Mouse (Mus musculus): ENCODE measurements at regions not wholly inside any gene's neighbourhood (a gene's known extent, or its start where the extent isn't known, plus 50 kb on each side); places are given as distances from the start of the nearest gene placed in this dataset.

DNA sequence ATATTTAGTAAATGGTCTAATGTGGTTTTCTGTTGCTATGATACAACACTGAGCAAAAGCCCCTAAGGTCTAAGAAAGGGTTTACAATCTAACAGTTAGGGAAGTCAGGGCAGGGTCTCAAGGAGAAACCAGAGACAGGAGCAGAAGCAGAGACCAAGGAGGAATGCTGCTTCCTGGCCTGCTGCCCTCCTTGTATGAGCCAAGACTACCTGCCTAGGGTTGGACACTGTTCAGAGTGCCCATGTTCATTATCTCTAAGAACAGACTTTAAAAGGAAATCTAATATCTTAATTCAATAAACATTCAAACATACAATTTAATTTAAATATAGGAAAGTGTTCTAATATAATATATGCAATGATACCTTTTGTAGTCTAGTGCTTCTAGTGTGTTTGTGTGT is 63.0 kb upstream of the Tmem106b start:
- Histone ChIP-seq H3K4me3 (ENCODE audit: insufficient read depth, poor library complexity, severe bottlenecking) (no peak overlapping the region), H3ac (ENCODE audit: control insufficient read depth, insufficient read length, low read depth) (no peak overlapping the region), H3K36me3 (ENCODE audit: control insufficient read depth, insufficient read depth) (no peaks in the 10 kb centered on the region), H3K79me3 (ENCODE audit: low read depth) (no peaks in the 10 kb centered on the region), H3K79me2 (ENCODE audit: control insufficient read depth, insufficient read depth) (no peaks in the 10 kb centered on the region), H3K27me3 (ENCODE audit: control insufficient read depth, insufficient read depth, insufficient read length) (no peaks in the 10 kb centered on the region)
- TF ChIP-seq MYOD1 (IDR thresholded peaks at IDR 0.05; ENCODE audit: control insufficient read depth, insufficient read length, low read depth) (no peak), CEBPB (IDR thresholded peaks at IDR 0.05; ENCODE audit: low read depth) (no peak), MAX (IDR thresholded peaks at IDR 0.05) (no peak), USF1 (IDR thresholded peaks at IDR 0.05; ENCODE audit: low read depth) (no peak), FOSL1 (IDR thresholded peaks at IDR 0.05; ENCODE audit: insufficient read depth, low read length, poor library complexity, severe bottlenecking) (no peak), CTCF (IDR thresholded peaks at IDR 0.05; ENCODE audit: control insufficient read depth, insufficient read depth, insufficient read length) (no peak), MYOG (IDR thresholded peaks at IDR 0.05; ENCODE audit: control insufficient read depth, extremely low read depth, insufficient read length) (no peak)

DNA sequence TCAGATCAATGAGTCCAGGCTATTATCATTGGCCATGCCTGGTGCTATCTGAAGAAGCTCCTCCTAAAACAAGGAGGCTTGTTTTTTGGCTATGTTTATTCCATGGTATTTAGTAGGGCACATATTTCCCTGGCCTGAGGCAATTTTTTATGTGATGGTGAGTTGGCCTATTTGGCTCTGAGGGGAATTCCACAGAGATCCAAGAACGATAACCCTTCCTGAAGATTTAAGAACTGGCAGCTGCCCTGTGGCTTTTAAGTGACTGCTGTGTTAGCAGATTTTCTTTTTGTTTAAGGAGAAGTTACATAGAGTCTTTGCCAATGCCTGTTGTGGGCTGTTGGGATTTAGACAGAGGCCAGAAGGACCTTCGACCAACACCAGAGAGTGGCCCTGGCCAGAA is 74.9 kb upstream of the Tmem106b start:
- TF ChIP-seq MYOD1 (IDR thresholded peaks at IDR 0.05; ENCODE audit: control insufficient read depth, insufficient read length, low read depth) (no peak), FOSL1 (IDR thresholded peaks at IDR 0.05; ENCODE audit: insufficient read depth, low read length, poor library complexity, severe bottlenecking) (no peak), CTCF (IDR thresholded peaks at IDR 0.05; ENCODE audit: control insufficient read depth, insufficient read depth, insufficient read length) (no peak), CEBPB (IDR thresholded peaks at IDR 0.05; ENCODE audit: low read depth) (no peak)
- Histone ChIP-seq H3K4me3 (ENCODE audit: insufficient read depth, poor library complexity, severe bottlenecking) (no peak overlapping the region), H3ac (ENCODE audit: control insufficient read depth, insufficient read length, low read depth) (no peak overlapping the region), H3K79me3 (ENCODE audit: low read depth) (no peaks in the 10 kb centered on the region), H3K27me3 (ENCODE audit: control insufficient read depth, insufficient read depth, insufficient read length) (no peaks in the 10 kb centered on the region), H3K79me2 (ENCODE audit: control insufficient read depth, insufficient read depth) (no peaks in the 10 kb centered on the region), H3K36me3 (ENCODE audit: control insufficient read depth, insufficient read depth) (no peaks in the 10 kb centered on the region)

DNA sequence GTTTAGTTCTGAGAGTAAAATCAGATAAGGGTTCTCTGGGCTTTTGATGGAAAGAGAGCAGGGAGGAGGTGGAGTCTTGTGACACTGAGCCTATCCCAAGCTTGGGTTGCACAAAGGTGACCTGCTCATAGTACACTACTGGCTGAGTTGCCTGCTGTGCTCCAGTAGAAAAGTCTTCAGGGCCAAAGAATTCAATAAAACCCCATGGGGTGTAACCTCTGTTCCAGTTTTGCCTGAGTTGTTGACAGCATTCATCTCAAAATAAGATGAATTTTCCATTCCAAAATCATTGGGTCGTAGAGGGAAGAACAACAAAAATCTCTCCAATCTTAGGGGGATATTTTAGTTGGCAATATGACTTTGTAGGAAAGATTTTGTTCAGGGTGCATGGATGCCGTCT is 75.8 kb upstream of the Tmem106b start:
- Histone ChIP-seq H3ac (ENCODE audit: control insufficient read depth, insufficient read length, low read depth) (no peak overlapping the region), H3K27me3 (ENCODE audit: control insufficient read depth, insufficient read depth, insufficient read length) (no peaks in the 10 kb centered on the region), H3K4me3 (ENCODE audit: insufficient read depth, poor library complexity, severe bottlenecking) (no peak overlapping the region), H3K79me3 (ENCODE audit: low read depth) (no peaks in the 10 kb centered on the region), H3K79me2 (ENCODE audit: control insufficient read depth, insufficient read depth) (no peaks in the 10 kb centered on the region), H3K36me3 (ENCODE audit: control insufficient read depth, insufficient read depth) (no peaks in the 10 kb centered on the region)
- TF ChIP-seq MYOD1 (IDR thresholded peaks at IDR 0.05; ENCODE audit: control insufficient read depth, insufficient read length, low read depth) (no peak), MAX (IDR thresholded peaks at IDR 0.05) (no peak), CEBPB (IDR thresholded peaks at IDR 0.05; ENCODE audit: low read depth) (no peak), USF1 (IDR thresholded peaks at IDR 0.05; ENCODE audit: low read depth) (no peak), MYOG (IDR thresholded peaks at IDR 0.05; ENCODE audit: control insufficient read depth, extremely low read depth, insufficient read length) (no peak), FOSL1 (IDR thresholded peaks at IDR 0.05; ENCODE audit: insufficient read depth, low read length, poor library complexity, severe bottlenecking) (no peak), CTCF (IDR thresholded peaks at IDR 0.05; ENCODE audit: control insufficient read depth, insufficient read depth, insufficient read length) (no peak)

DNA sequence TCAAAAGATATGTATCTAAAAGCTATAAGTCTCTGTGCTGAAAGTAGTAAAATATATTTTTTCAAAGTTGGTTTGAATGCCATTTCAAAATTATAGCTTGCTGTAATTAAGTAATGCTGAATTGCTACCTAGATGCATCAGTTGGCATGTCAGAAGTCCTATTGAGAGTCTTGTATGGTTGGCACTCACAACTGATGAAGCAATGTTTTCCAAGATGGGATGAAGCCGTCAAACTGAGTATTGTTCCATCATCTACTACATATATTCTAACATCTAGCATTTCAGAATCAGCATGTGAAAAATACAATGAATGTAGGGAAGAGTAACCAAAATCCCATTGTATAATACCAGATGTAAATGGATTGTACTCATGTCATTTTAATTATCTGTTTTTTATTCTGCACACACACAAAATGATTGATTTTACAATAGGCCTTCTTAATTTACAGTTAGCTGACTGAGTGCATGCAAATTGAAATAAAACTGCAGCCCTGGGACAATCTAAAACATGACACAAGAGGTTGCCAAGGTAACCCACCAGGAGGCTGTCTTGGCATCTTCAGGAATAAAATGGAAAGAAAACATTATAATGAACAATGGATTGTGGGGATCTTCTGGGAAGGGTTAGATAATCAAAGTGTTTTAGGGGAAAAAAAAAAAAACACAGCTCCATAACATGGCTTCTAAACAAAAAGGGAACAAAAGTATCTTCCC is 92.2 kb upstream of the Tmem106b start:
- Histone ChIP-seq H3K4me3 (ENCODE audit: insufficient read depth, poor library complexity, severe bottlenecking) (no peak overlapping the region), H3ac (ENCODE audit: control insufficient read depth, insufficient read length, low read depth) (no peak overlapping the region), H3K79me3 (ENCODE audit: low read depth) (no peaks in the 10 kb centered on the region), H3K79me2 (ENCODE audit: control insufficient read depth, insufficient read depth) (no peaks in the 10 kb centered on the region), H3K36me3 (ENCODE audit: control insufficient read depth, insufficient read depth) (no peaks in the 10 kb centered on the region), H3K27me3 (ENCODE audit: control insufficient read depth, insufficient read depth, insufficient read length) (no peaks in the 10 kb centered on the region)
- no peak for TF ChIP-seq MYOD1 (IDR thresholded peaks at IDR 0.05; ENCODE audit: control insufficient read depth, insufficient read length, low read depth)

DNA sequence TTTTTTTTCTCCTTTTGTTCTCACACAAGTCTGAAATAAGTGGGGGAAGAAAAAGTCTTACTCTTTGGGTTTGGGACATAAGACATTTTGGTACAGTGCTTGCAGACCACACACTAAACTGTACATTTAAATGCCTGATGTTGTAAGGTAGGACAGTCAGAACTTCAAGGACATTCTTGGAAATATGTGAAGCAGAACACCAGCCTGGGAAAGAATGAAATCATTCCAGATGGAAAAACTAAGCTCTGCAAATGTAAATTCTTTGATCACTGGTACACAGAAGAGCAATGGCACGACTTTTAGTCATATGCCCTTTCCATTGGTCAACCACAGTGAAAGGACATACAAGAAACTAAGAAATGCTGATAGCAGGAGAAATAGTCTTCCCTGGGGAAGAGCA is 98.0 kb upstream of the Tmem106b start:
- Histone ChIP-seq H3K36me3 (ENCODE audit: control insufficient read depth, insufficient read depth) (no peaks in the 10 kb centered on the region), H3ac (ENCODE audit: control insufficient read depth, insufficient read length, low read depth) (no peak overlapping the region), H3K27me3 (ENCODE audit: control insufficient read depth, insufficient read depth, insufficient read length) (no peaks in the 10 kb centered on the region), H3K4me3 (ENCODE audit: insufficient read depth, poor library complexity, severe bottlenecking) (no peak overlapping the region), H3K79me2 (ENCODE audit: control insufficient read depth, insufficient read depth) (no peaks in the 10 kb centered on the region), H3K79me3 (ENCODE audit: low read depth) (no peaks in the 10 kb centered on the region)
- TF ChIP-seq FOSL1 (IDR thresholded peaks at IDR 0.05; ENCODE audit: insufficient read depth, low read length, poor library complexity, severe bottlenecking) = no peak
- TF ChIP-seq MYOD1 (IDR thresholded peaks at IDR 0.05; ENCODE audit: control insufficient read depth, insufficient read length, low read depth) = no peak

DNA sequence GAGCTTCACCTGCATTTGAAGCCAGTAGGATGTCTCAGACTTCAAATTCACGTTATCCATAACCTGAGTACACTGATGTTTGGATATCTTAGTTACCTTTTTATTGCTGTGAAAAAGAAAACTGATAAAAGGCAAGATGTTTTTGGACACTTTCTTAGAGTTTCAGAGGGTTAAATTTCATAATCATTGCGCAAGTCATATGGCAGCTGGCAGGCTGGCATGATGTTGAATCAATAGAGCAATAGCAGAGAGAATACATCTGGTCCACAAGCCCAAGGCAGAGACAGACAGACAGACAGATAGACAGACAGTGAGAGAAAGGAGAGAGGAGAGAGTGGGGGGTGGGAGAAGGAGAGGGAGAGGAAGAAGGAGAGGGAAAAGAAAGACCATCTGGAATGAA is 102.3 kb upstream of the Tmem106b start:
- no peaks in the 10 kb centered on the region for H3K79me2 ChIP-seq (ENCODE audit: control insufficient read depth, insufficient read depth)
- TF ChIP-seq FOSL1 (IDR thresholded peaks at IDR 0.05; ENCODE audit: insufficient read depth, low read length, poor library complexity, severe bottlenecking) = no peak
- TF ChIP-seq CEBPB (IDR thresholded peaks at IDR 0.05; ENCODE audit: low read depth) = peak; percentile 74

More for the DNA sequence above, 102.3 kb upstream of the Tmem106b start:
- Histone ChIP-seq H3K36me3 (ENCODE audit: control insufficient read depth, insufficient read depth) (no peaks in the 10 kb centered on the region), H3K27me3 (ENCODE audit: control insufficient read depth, insufficient read depth, insufficient read length) (no peaks in the 10 kb centered on the region), H3K79me3 (ENCODE audit: low read depth) (no peaks in the 10 kb centered on the region), H3ac (ENCODE audit: control insufficient read depth, insufficient read length, low read depth) (no peak overlapping the region), H3K4me3 (ENCODE audit: insufficient read depth, poor library complexity, severe bottlenecking) (no peak overlapping the region)

Data from C2C12 (cell line).